Mouse (Mus musculus) limb, embryonic 13.5 days (tissue): ENCODE data around the gene Rap2a. TPM values are rescaled to one million over a fixed set of nuclear protein-coding genes. Genes with fewer than 3 reads are reported as not detected.

ENCODE experiments used
- ATAC-seq: fragments of 200-750 bp; cut with Nextera tagmentation; 2 replicates; pipeline ENCODE4 v1.8.0; 2017; ENCODE audit warnings: low read depth, moderate number of reproducible peaks, moderate TSS enrichment; ENCODE audit not compliant: low FRiP score
- H3K27ac ChIP-seq: fragments of 300-500 bp; sonication (generic); 2 replicates; pipeline ENCODE4 v1.5.1; 2015; ENCODE audit warnings: inconsistent platforms, mild to moderate bottlenecking, moderate library complexity
- H3K27me3 ChIP-seq: fragments of 300-500 bp; sonication (generic); 2 replicates; pipeline ENCODE4 v1.6.1; 2015; ENCODE audit warnings: mild to moderate bottlenecking, inconsistent platforms
- H3K36me3 ChIP-seq: fragments of 300-500 bp; sonication (generic); 2 replicates; pipeline ENCODE4 v1.6.1; 2015; ENCODE audit warnings: inconsistent platforms, mild to moderate bottlenecking, moderate library complexity
- H3K4me1 ChIP-seq: fragments of 300-500 bp; sonication (generic); 2 replicates; pipeline ENCODE4 v1.6.1; 2015; ENCODE audit warnings: inconsistent platforms
- H3K4me2 ChIP-seq: fragments of 300-500 bp; sonication (generic); replicated peaks from 2 replicates; pipeline ENCODE4 v1.6.1; 2015; ENCODE audit warnings: inconsistent platforms, mild to moderate bottlenecking, moderate library complexity
- H3K4me3 ChIP-seq: fragments of 300-500 bp; sonication (generic); 2 replicates; pipeline ENCODE4 v1.5.1; 2015; ENCODE audit warnings: moderate library complexity, mild to moderate bottlenecking, inconsistent platforms
- H3K9ac ChIP-seq: fragments of 300-500 bp; sonication (generic); 2 replicates; pipeline ENCODE4 v1.6.1; 2015; ENCODE audit warnings: mild to moderate bottlenecking, inconsistent platforms
- H3K9me3 ChIP-seq: fragments of 300-500 bp; sonication (generic); 2 replicates; pipeline ENCODE4 v1.6.1; 2016; ENCODE audit warnings: inconsistent platforms
- WGBS: fragments of 180-500 bp; shearing (Covaris S2); methylation state at CpG from one replicate; pipeline ENCODE4 v1.1.7; 2015; 5-methylcytosine and 5-hydroxymethylcytosine counted together
- polyA plus RNA-seq: library from polyadenylated mRNA; unstranded; fragments of >200 nt; fragmentation: Nextera tagmentation; extraction: Ambion mirVana; gene quantifications from 2 replicates; pipeline ENCODE4 v1.2.1, GENCODE M21; 2015

Rap2a gene
- polyA plus RNA-seq, 1 experiment from 2014 or later: 12.3 TPM

GRCm38 (mm10) chr14:120476186-120476697, 2.0 kb upstream of the Rap2a start:
- H3K4me2 ChIP-seq: peak overlapping the region; percentile 70
- no peak overlapping the region for H3K9ac ChIP-seq
- no peak for ATAC-seq
- 65% methylated on average over 7 of the region's 7 CpGs for WGBS
- H3K4me1 ChIP-seq: peaks cover 17% of the 10 kb centered on the region
- no peaks in the 10 kb centered on the region for H3K36me3 ChIP-seq
- no peaks in the 10 kb centered on the region for H3K27me3 ChIP-seq
- H3K27ac ChIP-seq: no peak overlapping the region
- H3K9me3 ChIP-seq: no peaks in the 10 kb centered on the region
- H3K4me3 ChIP-seq: peak overlapping the region; percentile 80; the same call in 1 of the 2 replicates

GRCm38 (mm10) chr14:120477288-120477981, 809 bp upstream of the Rap2a start:
- peak; percentile 95 for ATAC-seq
- Histone ChIP-seq H3K4me2 (peak overlapping the region; percentile 82), H3K36me3 (peaks cover 6% of the 10 kb centered on the region; the same call in 1 of the 2 replicates), H3K27ac (peak overlapping the region; percentile 93), H3K27me3 (no peaks in the 10 kb centered on the region), H3K9me3 (no peaks in the 10 kb centered on the region), H3K9ac (peak overlapping the region; percentile 77), H3K4me3 (peak overlapping the region; percentile 80), H3K4me1 (peaks cover 17% of the 10 kb centered on the region)
- WGBS: under 1% methylated on average over 46 of the region's 46 CpGs

DNA sequence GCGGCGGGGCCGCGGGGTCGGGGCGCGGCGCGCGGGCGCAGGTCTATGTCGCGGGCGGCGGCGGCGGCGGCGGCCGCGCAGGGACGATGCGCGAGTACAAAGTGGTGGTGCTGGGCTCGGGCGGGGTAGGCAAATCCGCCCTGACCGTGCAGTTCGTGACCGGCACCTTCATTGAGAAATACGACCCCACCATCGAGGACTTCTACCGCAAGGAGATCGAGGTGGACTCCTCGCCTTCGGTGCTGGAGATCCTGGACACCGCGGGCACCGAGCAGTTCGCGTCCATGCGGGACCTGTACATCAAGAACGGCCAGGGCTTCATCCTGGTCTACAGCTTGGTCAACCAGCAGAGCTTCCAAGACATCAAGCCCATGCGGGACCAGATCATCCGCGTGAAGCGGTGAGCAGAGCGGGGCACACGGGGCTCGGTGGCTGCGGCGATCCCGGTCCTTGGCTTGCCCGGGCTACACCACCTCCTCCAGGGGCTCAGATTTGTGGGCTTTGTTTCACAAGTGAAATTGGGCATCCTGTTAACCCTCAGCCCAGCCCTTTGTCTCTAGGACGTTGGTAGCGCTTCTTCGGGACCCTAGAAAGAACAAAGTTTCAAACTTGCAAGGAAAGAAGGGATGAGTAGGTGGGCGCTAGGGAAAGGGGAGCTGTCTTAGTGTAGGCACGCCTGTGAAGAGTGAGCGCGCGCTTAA, 547 bp downstream of the Rap2a start:
- Histone ChIP-seq H3K4me1 (peaks cover 17% of the 10 kb centered on the region), H3K4me2 (peak overlapping the region; percentile 82), H3K9me3 (no peaks in the 10 kb centered on the region), H3K27me3 (no peaks in the 10 kb centered on the region), H3K27ac (peak overlapping the region; percentile 91), H3K4me3 (peak overlapping the region; percentile 80), H3K9ac (peak overlapping the region; percentile 85), H3K36me3 (peaks cover 7% of the 10 kb centered on the region; the same call in 1 of the 2 replicates)
- ATAC-seq: peak; percentile 3
- WGBS: under 1% methylated on average over 51 of the region's 62 CpGs

GRCm38 (mm10) chr14:120480341-120480900, 2.2 kb downstream of the Rap2a start:
- peaks cover 7% of the 10 kb centered on the region; the same call in 1 of the 2 replicates for H3K36me3 ChIP-seq
- H3K9me3 ChIP-seq: no peaks in the 10 kb centered on the region
- no peak overlapping the region for H3K27ac ChIP-seq
- 87% methylated on average over 8 of the region's 8 CpGs for WGBS
- peaks cover 17% of the 10 kb centered on the region for H3K4me1 ChIP-seq
- 0 out of 2 replicates have a peak overlapping the region, but pooled peaks have one; percentile 80 for H3K4me3 ChIP-seq
- no peak for ATAC-seq
- H3K9ac ChIP-seq: no peak overlapping the region
- no peaks in the 10 kb centered on the region for H3K27me3 ChIP-seq
- peak overlapping the region; percentile 82 for H3K4me2 ChIP-seq

DNA sequence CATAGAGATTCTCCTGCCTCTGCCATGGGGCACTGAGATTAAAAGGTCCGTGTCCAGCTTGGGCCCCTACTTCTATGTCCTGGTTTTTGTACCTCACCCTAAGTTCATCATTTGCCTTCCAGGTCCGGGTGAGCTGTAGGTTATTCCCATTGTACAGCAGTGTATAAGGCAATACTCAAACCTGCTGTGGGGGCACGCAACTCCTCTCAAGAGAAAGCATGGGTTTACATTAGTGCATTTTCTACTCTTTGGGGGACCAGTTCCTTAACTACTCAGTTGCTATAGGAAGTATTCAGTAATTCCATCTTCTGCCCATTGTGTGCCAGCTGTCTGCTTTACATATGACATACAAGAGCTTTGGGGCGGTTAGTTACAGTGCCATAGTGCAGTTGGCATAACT, 2.7 kb downstream of the Rap2a start:
- H3K4me3 ChIP-seq: no peak overlapping the region
- H3K36me3 ChIP-seq: peaks cover 7% of the 10 kb centered on the region; the same call in 1 of the 2 replicates
- H3K4me1 ChIP-seq: peaks cover 17% of the 10 kb centered on the region
- H3K27ac ChIP-seq: no peak overlapping the region
- 90% methylated on average over 4 of the region's 4 CpGs for WGBS
- H3K27me3 ChIP-seq: no peaks in the 10 kb centered on the region
- H3K9ac ChIP-seq: no peak overlapping the region
- H3K9me3 ChIP-seq: no peaks in the 10 kb centered on the region
- no peak for ATAC-seq
- no peak overlapping the region for H3K4me2 ChIP-seq

- 91% methylated on average over 5 of the region's 5 CpGs for WGBS
- H3K4me1 ChIP-seq: peaks cover 25% of the 10 kb centered on the region
- no peak overlapping the region for H3K9ac ChIP-seq
- ATAC-seq: no peak
- H3K9me3 ChIP-seq: no peaks in the 10 kb centered on the region
- no peak overlapping the region for H3K27ac ChIP-seq
- no peak overlapping the region for H3K4me2 ChIP-seq
- H3K36me3 ChIP-seq: peaks cover 7% of the 10 kb centered on the region; the same call in 1 of the 2 replicates
- no peak overlapping the region for H3K4me3 ChIP-seq
- no peaks in the 10 kb centered on the region for H3K27me3 ChIP-seq
Observed at GRCm38 (mm10) chr14:120484561-120484960, 6.3 kb downstream of the Rap2a start.

DNA sequence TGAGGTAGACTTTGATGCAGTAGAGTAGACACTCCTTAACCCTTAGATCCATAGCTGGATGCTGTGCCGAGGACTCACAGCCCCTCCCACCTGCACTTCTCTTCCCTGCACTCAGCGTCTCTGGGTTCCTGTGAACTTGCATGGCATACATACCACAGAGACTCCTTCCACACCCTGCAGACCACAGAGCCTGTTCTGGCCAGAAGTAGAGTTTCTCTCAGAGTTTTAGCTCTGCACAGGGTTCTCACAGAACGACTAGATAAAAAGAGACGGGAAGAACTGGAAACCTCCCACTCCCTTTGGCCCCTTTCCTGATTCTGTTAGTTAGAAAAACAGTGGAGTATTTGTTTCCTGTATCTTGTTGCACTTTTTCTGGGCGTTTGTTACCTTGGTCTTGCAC, 18.0 kb downstream of the Rap2a start:
- Histone ChIP-seq H3K9me3 (no peaks in the 10 kb centered on the region), H3K4me2 (no peak overlapping the region), H3K9ac (no peak overlapping the region), H3K4me1 (peaks cover 13% of the 10 kb centered on the region), H3K27me3 (no peaks in the 10 kb centered on the region), H3K36me3 (no peaks in the 10 kb centered on the region; the same call in 1 of the 2 replicates), H3K27ac (no peak overlapping the region), H3K4me3 (no peak overlapping the region)
- WGBS: 46% methylated on average over 5 of the region's 5 CpGs
- ATAC-seq: no peak

DNA sequence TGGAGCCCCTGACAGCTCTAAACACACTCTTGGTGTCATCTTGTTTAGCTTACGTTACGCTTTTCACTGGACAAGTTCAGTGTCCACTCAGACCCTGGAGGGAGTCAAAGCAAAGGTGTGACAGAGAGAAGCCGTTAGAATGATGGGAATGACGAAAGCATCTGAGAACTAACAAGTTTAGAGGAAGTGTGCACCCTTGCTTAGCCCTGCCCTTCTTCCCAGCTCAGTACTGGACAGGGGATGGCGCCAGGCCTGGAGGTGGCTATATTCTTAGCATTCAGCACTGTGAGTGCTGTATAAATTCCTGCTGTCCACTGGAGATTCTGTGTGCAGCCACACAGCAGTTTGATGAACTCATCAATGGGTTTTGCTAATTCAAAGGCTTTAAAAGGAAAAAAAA, 18.6 kb downstream of the Rap2a start:
- Histone ChIP-seq H3K4me3 (no peak overlapping the region), H3K9me3 (no peaks in the 10 kb centered on the region), H3K27me3 (no peaks in the 10 kb centered on the region), H3K9ac (no peak overlapping the region), H3K36me3 (0 out of 2 replicates have a peak, but pooled peaks cover 3% of the 10 kb centered on the region), H3K4me1 (peaks cover 13% of the 10 kb centered on the region), H3K27ac (no peak overlapping the region), H3K4me2 (no peak overlapping the region)
- ATAC-seq: no peak
- WGBS: 83% methylated on average over 5 of the region's 5 CpGs

DNA sequence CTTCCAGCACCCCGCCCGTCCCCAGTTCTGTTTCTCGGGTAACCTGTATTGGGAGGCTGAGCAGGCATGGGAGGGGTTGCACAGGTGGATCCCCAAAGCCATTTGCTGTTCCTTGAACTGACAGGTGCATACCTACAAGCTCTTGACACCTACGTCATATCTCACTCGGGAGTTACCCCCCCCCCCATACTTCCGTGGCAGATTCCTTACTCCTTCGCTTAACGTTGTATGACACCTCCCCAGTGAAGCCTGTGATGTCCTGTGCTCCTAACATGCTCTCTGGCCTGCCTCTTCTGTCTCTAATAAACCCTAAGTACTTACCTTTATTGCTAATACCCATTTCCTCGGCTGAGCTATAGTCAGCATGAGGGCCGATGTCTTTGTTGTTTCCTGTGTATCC, 20.9 kb downstream of the Rap2a start:
- 88% methylated on average over 10 of the region's 10 CpGs for WGBS
- ATAC-seq: no peak
- Histone ChIP-seq H3K4me2 (no peak overlapping the region), H3K9me3 (no peaks in the 10 kb centered on the region), H3K27me3 (no peaks in the 10 kb centered on the region), H3K9ac (no peak overlapping the region), H3K4me3 (no peak overlapping the region), H3K36me3 (peaks cover 12% of the 10 kb centered on the region), H3K27ac (no peak overlapping the region), H3K4me1 (peaks cover 13% of the 10 kb centered on the region)

- no peaks in the 10 kb centered on the region for H3K9me3 ChIP-seq
- H3K27ac ChIP-seq: no peak overlapping the region
- no peak overlapping the region for H3K4me3 ChIP-seq
- H3K27me3 ChIP-seq: no peaks in the 10 kb centered on the region
- no peak overlapping the region for H3K9ac ChIP-seq
- H3K4me1 ChIP-seq: peaks cover 13% of the 10 kb centered on the region
- peaks cover 17% of the 10 kb centered on the region for H3K36me3 ChIP-seq
- no peak overlapping the region for H3K4me2 ChIP-seq
- no peak for ATAC-seq
- 90% methylated on average over 6 of the region's 6 CpGs for WGBS
Observed at GRCm38 (mm10) chr14:120499601-120500000, 21.4 kb downstream of the Rap2a start.

DNA sequence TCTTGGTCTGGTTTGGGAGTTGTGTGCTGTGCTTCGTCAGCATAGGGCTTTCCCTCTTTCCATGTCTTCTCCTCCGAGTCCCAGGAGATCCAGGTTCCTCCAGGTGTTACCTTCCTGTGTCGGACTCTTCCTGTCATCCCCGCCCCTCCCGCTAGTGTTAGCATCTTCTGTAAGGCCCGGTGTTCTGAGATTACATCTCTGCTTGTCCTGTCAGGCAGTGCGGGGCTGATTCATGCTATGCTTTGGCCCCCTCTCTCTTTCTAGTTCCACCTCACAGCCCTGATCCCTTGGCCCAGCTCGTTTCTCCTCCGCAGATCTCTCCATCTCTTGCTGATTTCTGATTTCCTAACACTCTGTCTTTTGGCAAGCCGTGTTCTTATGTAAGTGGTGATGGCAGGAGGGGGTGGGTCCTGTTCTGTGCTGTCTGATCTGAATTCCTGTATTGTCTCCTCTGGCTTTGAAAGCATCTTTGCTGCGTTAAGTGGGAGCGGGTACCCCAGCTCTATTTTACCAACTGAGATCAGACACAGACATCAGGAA, 21.8 kb downstream of the Rap2a start:
- Histone ChIP-seq H3K4me2 (no peak overlapping the region), H3K36me3 (peaks cover 21% of the 10 kb centered on the region), H3K9me3 (no peaks in the 10 kb centered on the region), H3K9ac (no peak overlapping the region), H3K4me3 (no peak overlapping the region), H3K4me1 (peaks cover 13% of the 10 kb centered on the region), H3K27ac (no peak overlapping the region), H3K27me3 (no peaks in the 10 kb centered on the region)
- no peak for ATAC-seq
- 84% methylated on average over 12 of the region's 12 CpGs for WGBS

DNA sequence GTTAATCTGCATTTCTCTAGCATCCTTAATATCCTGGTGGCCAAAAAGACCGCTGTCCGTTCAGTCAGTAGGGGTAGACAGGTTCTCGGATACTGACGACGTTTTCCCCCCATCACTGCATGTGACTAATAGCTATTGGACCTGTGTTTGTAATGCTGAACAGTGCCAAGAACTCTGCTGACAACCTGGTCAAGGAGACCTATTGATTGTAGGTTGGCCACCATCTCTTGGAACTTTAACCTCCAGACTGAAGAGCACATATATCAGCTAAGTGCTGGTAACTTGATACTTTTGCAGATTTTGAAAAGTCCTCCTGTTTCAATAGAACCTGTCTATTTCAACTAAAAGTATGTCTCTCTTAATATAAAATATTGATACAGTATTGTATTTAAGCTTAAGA, 22.5 kb downstream of the Rap2a start:
- ATAC-seq: no peak
- WGBS: 90% methylated on average over 5 of the region's 5 CpGs
- no peak overlapping the region for H3K4me2 ChIP-seq
- H3K4me3 ChIP-seq: no peak overlapping the region
- no peak overlapping the region for H3K27ac ChIP-seq
- H3K9me3 ChIP-seq: no peaks in the 10 kb centered on the region
- H3K27me3 ChIP-seq: no peaks in the 10 kb centered on the region
- H3K4me1 ChIP-seq: peaks cover 13% of the 10 kb centered on the region
- peaks cover 24% of the 10 kb centered on the region for H3K36me3 ChIP-seq
- no peak overlapping the region for H3K9ac ChIP-seq
